Mouse (Mus musculus) limb, embryonic 11.5 days (tissue): Measurements from ENCODE around the gene Eps8l3. TPM values are rescaled to one million over a fixed set of nuclear protein-coding genes. Genes with fewer than 3 reads are reported as not detected.
"Not testable (repeated sequence)": the region's sequence is repeated elsewhere in the genome, so short reads cannot be mapped to it uniquely, and the experiment has no call there.

ENCODE experiments used
- ATAC-seq: fragments of 200-750 bp; cut with Nextera tagmentation; 2 replicates; pipeline ENCODE4 v1.8.0; 2017; ENCODE audit warnings: low read depth; ENCODE audit not compliant: insufficient number of reproducible peaks, low FRiP score, low TSS enrichment
- DNase-seq: peaks from one replicate; pipeline ENCODE4 v3.0.0-alpha.2; 2015; ENCODE audit warnings: low spot score
- H3K27ac ChIP-seq: fragments of 300-500 bp; sonication (generic); replicated peaks from 2 replicates; pipeline ENCODE4 v1.5.1; 2014; ENCODE audit warnings: low read depth, mild to moderate bottlenecking, low read length
- H3K27me3 ChIP-seq: fragments of 300-500 bp; sonication (generic); 2 replicates; pipeline ENCODE4 v1.6.1; 2014; ENCODE audit warnings: mild to moderate bottlenecking, low read length, mixed read lengths; ENCODE audit not compliant: control insufficient read depth, insufficient read depth
- H3K36me3 ChIP-seq: fragments of 300-500 bp; sonication (generic); 2 replicates; pipeline ENCODE4 v1.6.1; 2014; ENCODE audit warnings: mild to moderate bottlenecking, low read length, moderate library complexity, mixed read lengths; ENCODE audit not compliant: control insufficient read depth, insufficient read depth
- H3K4me1 ChIP-seq: fragments of 300-500 bp; sonication (generic); 2 replicates; pipeline ENCODE4 v1.6.1; 2014; ENCODE audit warnings: low read length, mixed read lengths; ENCODE audit not compliant: control insufficient read depth, insufficient read depth
- H3K4me2 ChIP-seq: fragments of 300-500 bp; sonication (generic); 2 replicates; pipeline ENCODE4 v1.6.1; 2014; ENCODE audit warnings: low read depth, mild to moderate bottlenecking, moderate library complexity; ENCODE audit not compliant: severe bottlenecking
- H3K4me3 ChIP-seq: fragments of 300-500 bp; sonication (generic); 2 replicates; pipeline ENCODE4 v1.5.1; 2014; ENCODE audit warnings: low read depth, low read length
- H3K9ac ChIP-seq: fragments of 300-500 bp; sonication (generic); 2 replicates; pipeline ENCODE4 v1.6.1; 2014; ENCODE audit warnings: mild to moderate bottlenecking, low read length
- H3K9me3 ChIP-seq: fragments of 300-500 bp; sonication (generic); 2 replicates; pipeline ENCODE4 v1.6.1; 2016; ENCODE audit warnings: low read length; ENCODE audit not compliant: control insufficient read depth
- WGBS: fragments of 180-500 bp; shearing (Covaris S2); extraction: QIAGEN DNeasy Blood & Tissue Kit; methylation state at CpG from one replicate; pipeline ENCODE4 v1.1.7; 2014; 5-methylcytosine and 5-hydroxymethylcytosine counted together
- polyA plus RNA-seq: library from polyadenylated mRNA; unstranded; fragments of >200 nt; fragmentation: Nextera tagmentation; extraction: Ambion mirVana; gene quantifications from 2 replicates; pipeline ENCODE4 v1.2.1, GENCODE M21; 2014

Eps8l3 gene
- polyA plus RNA-seq, 1 experiment from 2014 or later = not detected

DNA sequence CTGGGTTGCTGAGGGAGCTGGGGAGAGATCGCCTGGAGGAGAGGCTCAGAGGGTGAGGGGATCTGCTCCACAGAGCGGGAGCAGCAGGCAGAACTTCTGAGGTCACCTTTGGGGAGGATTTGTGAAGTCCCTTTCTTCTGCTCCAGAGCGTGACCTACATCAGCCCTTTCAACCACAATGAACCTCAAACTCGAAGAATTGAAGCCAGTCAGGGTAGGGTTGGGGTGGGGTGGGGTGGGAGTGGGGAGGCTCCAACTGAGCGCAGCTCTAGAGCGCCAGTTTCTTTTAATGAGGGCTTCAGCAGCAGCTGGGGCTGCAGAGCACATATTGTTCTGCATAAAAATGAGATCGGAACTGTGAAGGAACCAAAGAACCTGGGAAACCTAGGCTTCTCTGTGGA is 7.9 kb upstream of the Eps8l3 start:
- no peak overlapping the region for H3K27ac ChIP-seq
- peaks cover 3% of the 10 kb centered on the region; the same call in 1 of the 2 replicates for H3K4me1 ChIP-seq
- 39% methylated on average over 7 of the region's 7 CpGs for WGBS
- no peak for ATAC-seq
- no peak overlapping the region for H3K4me3 ChIP-seq
- no peaks in the 10 kb centered on the region for H3K36me3 ChIP-seq
- no peaks in the 10 kb centered on the region for H3K27me3 ChIP-seq
- H3K9me3 ChIP-seq = no peaks in the 10 kb centered on the region
- H3K4me2 ChIP-seq = no peak overlapping the region
- no peak for DNase-seq
- H3K9ac ChIP-seq = peak overlapping the region; percentile 30; the same call in 1 of the 2 replicates

GRCm38 (mm10) chr3:107869925-107870324 is 7.1 kb upstream of the Eps8l3 start:
- no peak overlapping the region for H3K9ac ChIP-seq
- H3K4me2 ChIP-seq = no peak overlapping the region
- no peaks in the 10 kb centered on the region for H3K36me3 ChIP-seq
- peaks cover 3% of the 10 kb centered on the region; the same call in 1 of the 2 replicates for H3K4me1 ChIP-seq
- H3K27ac ChIP-seq = no peak overlapping the region
- ATAC-seq (no peak), DNase-seq (no peak)
- no peaks in the 10 kb centered on the region for H3K27me3 ChIP-seq
- H3K9me3 ChIP-seq = no peaks in the 10 kb centered on the region
- 69% methylated on average over 4 of the region's 4 CpGs for WGBS
- H3K4me3 ChIP-seq = no peak overlapping the region

GRCm38 (mm10) chr3:107873335-107874251 is 3.4 kb upstream of the Eps8l3 start:
- Histone ChIP-seq H3K36me3 (no peaks in the 10 kb centered on the region), H3K9me3 (no peaks in the 10 kb centered on the region), H3K27me3 (no peaks in the 10 kb centered on the region), H3K27ac (no peak overlapping the region), H3K9ac (no peak overlapping the region), H3K4me1 (peaks cover 3% of the 10 kb centered on the region; the same call in 1 of the 2 replicates), H3K4me2 (no peak overlapping the region), H3K4me3 (no peak overlapping the region)
- WGBS = 74% methylated on average over 24 of the region's 24 CpGs
- no peak for DNase-seq
- ATAC-seq = no peak

- Histone ChIP-seq H3K4me3 (no peak overlapping the region), H3K27me3 (no peaks in the 10 kb centered on the region), H3K9me3 (no peaks in the 10 kb centered on the region), H3K4me2 (no peak overlapping the region), H3K27ac (no peak overlapping the region), H3K4me1 (no peaks in the 10 kb centered on the region), H3K9ac (no peak overlapping the region), H3K36me3 (no peaks in the 10 kb centered on the region)
- no peak for DNase-seq
- WGBS = 68% methylated on average over 6 of the region's 6 CpGs
- no peak for ATAC-seq
Measured at GRCm38 (mm10) chr3:107875231-107875630, 1.8 kb upstream of the Eps8l3 start.

GRCm38 (mm10) chr3:107877747-107878736 is 1.0 kb downstream of the Eps8l3 start:
- Histone ChIP-seq H3K27ac (no peak overlapping the region), H3K9me3 (no peaks in the 10 kb centered on the region), H3K9ac (no peak overlapping the region), H3K4me3 (no peak overlapping the region), H3K27me3 (no peaks in the 10 kb centered on the region), H3K4me2 (no peak overlapping the region), H3K36me3 (no peaks in the 10 kb centered on the region), H3K4me1 (no peaks in the 10 kb centered on the region)
- no peak for DNase-seq
- ATAC-seq = no peak
- WGBS = 86% methylated on average over 12 of the region's 12 CpGs

DNA sequence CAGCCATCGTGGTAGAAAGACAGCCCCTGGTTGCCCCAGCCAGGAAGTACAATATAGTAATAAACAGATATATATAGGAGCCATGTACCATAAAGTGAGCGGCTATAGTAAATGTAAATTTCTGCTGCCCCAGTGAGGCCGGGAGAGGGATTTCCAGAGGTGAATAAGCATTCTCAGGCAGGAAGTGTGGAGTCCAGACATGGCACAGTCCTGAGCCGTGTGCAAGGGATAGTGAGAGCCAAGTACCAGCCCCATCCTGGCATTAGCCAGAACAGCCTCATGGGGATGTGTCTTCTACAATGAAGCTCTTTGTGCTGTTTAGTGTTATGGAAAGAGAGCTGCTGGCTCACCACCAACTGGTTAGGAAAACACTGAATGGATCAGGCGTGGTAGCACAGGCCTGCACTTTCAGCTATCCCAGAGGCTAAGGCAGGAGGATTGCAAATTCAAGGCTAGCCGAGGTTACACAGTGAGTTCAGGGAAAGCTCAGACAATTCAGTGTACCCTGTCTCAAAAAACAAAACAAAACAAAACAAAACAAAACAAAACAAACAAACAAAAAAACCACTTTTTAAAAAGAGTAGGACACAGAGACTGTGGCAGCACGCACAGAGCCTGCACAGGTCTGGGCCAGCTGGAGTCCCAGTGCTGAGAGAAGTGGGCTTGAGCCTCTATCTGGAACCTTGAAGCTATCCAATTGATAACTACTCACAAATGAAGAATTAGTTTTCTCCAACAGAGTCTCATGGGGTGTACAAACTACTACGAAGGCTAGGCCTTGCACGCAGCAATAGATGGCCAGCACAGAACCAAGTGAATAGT is 10.9 kb downstream of the Eps8l3 start:
- Histone ChIP-seq H3K4me2 (no peak overlapping the region), H3K36me3 (no peaks in the 10 kb centered on the region), H3K4me3 (no peak overlapping the region), H3K27me3 (no peaks in the 10 kb centered on the region), H3K27ac (no peak overlapping the region), H3K9ac (no peak overlapping the region), H3K4me1 (no peaks in the 10 kb centered on the region), H3K9me3 (no peaks in the 10 kb centered on the region)
- 94% methylated on average over 9 of the region's 9 CpGs for WGBS
- no peak for ATAC-seq
- DNase-seq = no peak

DNA sequence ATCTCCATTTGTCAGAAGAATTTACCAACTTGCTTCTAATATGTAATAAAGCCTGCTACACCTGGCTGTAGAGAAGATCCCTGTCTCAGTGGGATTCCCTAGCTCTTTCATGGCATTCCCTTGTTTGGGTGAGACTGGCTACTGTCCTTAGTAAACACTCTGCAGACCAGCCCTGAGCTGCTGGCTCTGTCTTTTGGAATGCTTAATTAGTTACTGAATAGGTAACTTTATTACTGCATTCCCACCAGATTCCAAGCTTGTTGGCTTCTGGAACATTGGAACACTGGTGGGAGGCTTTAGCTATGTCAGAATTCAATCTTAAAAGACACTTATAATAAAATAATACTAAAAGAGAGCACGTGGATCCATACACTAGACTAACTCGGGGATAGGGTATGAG is 12.2 kb downstream of the Eps8l3 start:
- H3K27ac ChIP-seq, H3K4me2 ChIP-seq, H3K9ac ChIP-seq, H3K36me3 ChIP-seq, H3K4me1 ChIP-seq, DNase-seq, H3K27me3 ChIP-seq, ATAC-seq, H3K4me3 ChIP-seq, H3K9me3 ChIP-seq: not testable (repeated sequence)
- 87% methylated on average over 2 of the region's 2 CpGs for WGBS
